22 mouse cellular contexts compared by ENCODE assay signal in the genomic region with DNA sequence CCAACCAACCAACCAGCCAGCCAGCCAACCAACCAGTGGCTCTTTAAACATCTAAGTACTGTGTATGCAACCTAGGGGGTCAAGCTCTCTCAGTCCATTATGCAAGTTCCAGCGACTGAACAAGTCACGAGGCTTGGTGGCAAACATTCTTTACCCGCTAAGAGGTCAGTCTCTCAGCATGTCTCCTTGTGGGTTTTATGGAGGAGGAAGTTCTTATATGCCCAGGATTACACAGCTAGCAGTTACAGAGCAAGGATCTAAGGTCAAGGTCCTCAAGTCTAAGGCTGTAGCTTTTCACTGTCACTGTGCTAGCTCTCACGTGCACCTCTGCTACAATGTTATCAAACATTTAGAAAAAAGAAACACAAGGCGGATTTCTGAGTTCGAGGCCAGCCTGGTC. TPM values are rescaled to one million over a fixed set of nuclear protein-coding genes. Genes with fewer than 3 reads are reported as not detected.
DNase-seq lines count a peak whose midpoint lies in the region; ATAC-seq lines count a peak whose summit lies in the region.
"Had no signal": no experiment of that assay in that cellular context is flagged by ENCODE, and none has a peak within 500 bp of the region (broad histone marks: within the 10 kb centered on the region; RNA-seq: fewer than 3 reads in every experiment).

No protein-coding gene starts in this region.

- ATAC-seq in granulocyte monocyte progenitor cell, adult 5-6 weeks (replicated peaks; ENCODE audit: poor library complexity, severe bottlenecking): peak; percentile 85
- ATAC-seq in inflammation-experienced regulatory T-cells, adult 6 months: no peak
- ATAC-seq: forebrain, embryonic 15.5 days; hindbrain, embryonic 16.5 days; midbrain, embryonic 15.5 days had no signal

- peak; percentile 42 for DNase-seq in kidney, adult 11 months
- no peak for DNase-seq in kidney, postnatal 25 days
- peak; percentile 96 for DNase-seq in 3T3-L1 (ENCODE audit: low read depth, low spot score)
- peak; percentile 70 for DNase-seq in lung, postnatal 36 days
- DNase-seq in cerebellum, adult 11-12 months: no peak
- no peak for DNase-seq in cerebellum, adult 8-10 months
- DNase-seq: adrenal gland, adult 8-10 months; cerebellum, adult 9-10 months; gastrocnemius, postnatal 10 days; heart, adult 18-20 months; heart, postnatal 10 days; kidney, adult 9 months; liver; retina, postnatal 1 day; right cerebral cortex, postnatal 25 days; thymus, adult 18-20 months; thymus, postnatal 36 days had no signal

RNA-seq across cellular contexts. Expression of gene Slc35e3, which starts 18.4 kb away (rescaled TPM):
- total RNA-seq in granulocyte monocyte progenitor cell, adult 5-6 weeks (2014; fragmentation: Nextera tagmentation): 6.1 and 12.7 TPM in 2 replicates
- total RNA-seq in granulocyte monocyte progenitor cell, adult 5-6 weeks (2017): 14.4 and 18.9 TPM in 2 replicates
- 1 to 10 TPM; 1.8 to 3.5 (median 2.8) TPM for polyA plus RNA-seq in inflammation-experienced regulatory T-cells, adult 6 months (2017; shearing (Covaris generic))

RNA-seq across cellular contexts. Expression of gene Nup107, which starts 27.9 kb away (rescaled TPM):
- 76.8 and 93.4 TPM in 2 replicates for total RNA-seq in granulocyte monocyte progenitor cell, adult 5-6 weeks (2014; fragmentation: Nextera tagmentation)
- total RNA-seq in granulocyte monocyte progenitor cell, adult 5-6 weeks (2017): 153 and 182 TPM in 2 replicates
- 10 to 100 TPM; 48.5 to 73.1 (median 57.4) TPM for polyA plus RNA-seq in inflammation-experienced regulatory T-cells, adult 6 months (2017; shearing (Covaris generic))

RNA-seq across cellular contexts. Expression of gene Mdm2, which starts 54.0 kb away (rescaled TPM):
- 43.0 and 62.0 TPM in 2 replicates for total RNA-seq in granulocyte monocyte progenitor cell, adult 5-6 weeks (2014; fragmentation: Nextera tagmentation)
- 45.3 and 47.9 TPM in 2 replicates for total RNA-seq in granulocyte monocyte progenitor cell, adult 5-6 weeks (2017)
- 10 to 100 TPM; 42.1 to 88.6 (median 50.8) TPM for polyA plus RNA-seq in inflammation-experienced regulatory T-cells, adult 6 months (2017; shearing (Covaris generic))

Comparison
In these comparisons a context has a peak if more than half of its experiments do, and no peak if none do; other contexts are left out.
1. DNase-seq: peak in kidney, adult 11 months (single experiment), 3T3-L1 (single experiment) and lung, postnatal 36 days (single experiment); none in kidney, postnatal 25 days (0 of 2), cerebellum, adult 11-12 months (single experiment) and cerebellum, adult 8-10 months (single experiment).